Mouse (Mus musculus): ENCODE data around the gene Prm3. TPM values are rescaled to one million over a fixed set of nuclear protein-coding genes. Genes with fewer than 3 reads are reported as not detected.

The Prm3 gene
- polyA plus RNA-seq, 1 experiment = not detected

DNA sequence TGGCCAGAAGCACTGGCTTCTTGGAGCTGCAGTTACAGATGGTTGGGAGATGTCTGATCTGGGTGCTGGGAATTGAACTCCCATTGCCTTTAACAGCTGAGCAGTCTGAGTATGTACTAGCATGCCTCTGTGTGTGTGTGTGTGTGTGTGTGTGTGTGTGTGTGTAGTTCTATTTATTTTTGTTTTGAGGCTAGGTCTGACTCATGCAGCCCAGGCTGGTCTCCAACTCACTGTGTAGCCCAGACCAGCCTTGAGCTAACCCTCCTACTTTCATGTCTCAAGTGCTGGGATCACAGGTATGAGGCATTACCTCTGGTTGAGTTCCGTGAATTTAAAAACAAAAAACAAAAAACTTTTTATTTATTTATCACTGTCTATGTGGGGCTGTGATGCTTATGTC, 33.8 kb upstream of the Prm3 start:
- Histone ChIP-seq H3K4me3 (ENCODE audit: low read depth, low read length) (no peak overlapping the region), H3K9ac (ENCODE audit: low read depth, poor library complexity, severe bottlenecking) (no peak overlapping the region), H3K27me3 (ENCODE audit: control insufficient read depth, insufficient read depth, low read length, poor library complexity, severe bottlenecking) (no peaks in the 10 kb centered on the region), H3K36me3 (ENCODE audit: control insufficient read depth, insufficient read depth, low read length, poor library complexity, severe bottlenecking) (no peaks in the 10 kb centered on the region), H3K4me1 (ENCODE audit: control insufficient read depth, insufficient read depth, low read length) (no peaks in the 10 kb centered on the region), H3K27ac (ENCODE audit: insufficient read depth, low read length) (no peak overlapping the region), H3K9me3 (replicated peaks; ENCODE audit: control insufficient read depth, insufficient read depth, low read length, poor library complexity, severe bottlenecking) (no peaks in the 10 kb centered on the region)
- TF ChIP-seq CTCF (IDR thresholded peaks at IDR 0.05; ENCODE audit: low read depth, low read length) = no peak
- no peak for TF ChIP-seq POLR2A (IDR thresholded peaks at IDR 0.05; ENCODE audit: insufficient read depth, low read length)
- TF ChIP-seq EP300 (IDR thresholded peaks at IDR 0.05; ENCODE audit: insufficient read depth, low read depth, low read length) = no peak

GRCm38 (mm10) chr16:10821387-10821786, 30.7 kb upstream of the Prm3 start:
- Histone ChIP-seq H3K27ac (ENCODE audit: insufficient read depth, low read length) (no peak overlapping the region), H3K9me3 (replicated peaks; ENCODE audit: control insufficient read depth, insufficient read depth, low read length, poor library complexity, severe bottlenecking) (no peaks in the 10 kb centered on the region), H3K9ac (ENCODE audit: low read depth, poor library complexity, severe bottlenecking) (no peak overlapping the region), H3K27me3 (ENCODE audit: control insufficient read depth, insufficient read depth, low read length, poor library complexity, severe bottlenecking) (no peaks in the 10 kb centered on the region), H3K36me3 (ENCODE audit: control insufficient read depth, insufficient read depth, low read length, poor library complexity, severe bottlenecking) (no peaks in the 10 kb centered on the region), H3K4me1 (ENCODE audit: control insufficient read depth, insufficient read depth, low read length) (no peaks in the 10 kb centered on the region), H3K4me3 (ENCODE audit: low read depth, low read length) (no peak overlapping the region)
- no peak for TF ChIP-seq EP300 (IDR thresholded peaks at IDR 0.05; ENCODE audit: insufficient read depth, low read depth, low read length)
- no peak for TF ChIP-seq CTCF (IDR thresholded peaks at IDR 0.05; ENCODE audit: low read depth, low read length)
- no peak for TF ChIP-seq POLR2A (IDR thresholded peaks at IDR 0.05; ENCODE audit: insufficient read depth, low read length)

DNA sequence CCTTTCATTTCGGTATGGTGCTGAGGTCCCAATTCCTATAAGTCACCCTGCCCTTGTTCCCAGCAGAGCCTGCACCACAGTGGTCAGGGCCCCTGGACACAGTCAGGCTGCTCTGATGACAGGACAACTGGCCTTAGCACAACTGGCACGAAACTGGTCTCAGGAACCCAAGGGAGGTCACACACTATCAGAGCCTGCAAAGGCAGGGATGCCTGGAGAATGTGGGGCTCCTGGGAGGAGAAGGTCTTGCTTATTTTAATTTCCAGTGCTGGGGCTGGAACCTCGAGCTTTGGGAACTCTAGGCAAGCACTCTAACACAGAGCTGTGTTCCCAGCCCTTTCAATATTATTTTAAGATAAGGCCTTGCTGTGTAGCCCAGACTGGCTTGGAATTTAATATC, 29.3 kb upstream of the Prm3 start:
- no peak overlapping the region for H3K27ac ChIP-seq (ENCODE audit: insufficient read depth, low read length)
- H3K9ac ChIP-seq (ENCODE audit: low read depth, poor library complexity, severe bottlenecking) = no peak overlapping the region
- H3K27me3 ChIP-seq (ENCODE audit: control insufficient read depth, insufficient read depth, low read length, poor library complexity, severe bottlenecking) = no peaks in the 10 kb centered on the region
- H3K9me3 ChIP-seq (replicated peaks; ENCODE audit: control insufficient read depth, insufficient read depth, low read length, poor library complexity, severe bottlenecking) = no peaks in the 10 kb centered on the region
- H3K36me3 ChIP-seq (ENCODE audit: control insufficient read depth, insufficient read depth, low read length, poor library complexity, severe bottlenecking) = no peaks in the 10 kb centered on the region
- H3K4me1 ChIP-seq (ENCODE audit: control insufficient read depth, insufficient read depth, low read length) = no peaks in the 10 kb centered on the region
- H3K4me3 ChIP-seq (ENCODE audit: low read depth, low read length) = no peak overlapping the region
- TF ChIP-seq EP300 (IDR thresholded peaks at IDR 0.05; ENCODE audit: insufficient read depth, low read depth, low read length) (no peak), CTCF (IDR thresholded peaks at IDR 0.05; ENCODE audit: low read depth, low read length) (no peak), POLR2A (IDR thresholded peaks at IDR 0.05; ENCODE audit: insufficient read depth, low read length) (no peak)

DNA sequence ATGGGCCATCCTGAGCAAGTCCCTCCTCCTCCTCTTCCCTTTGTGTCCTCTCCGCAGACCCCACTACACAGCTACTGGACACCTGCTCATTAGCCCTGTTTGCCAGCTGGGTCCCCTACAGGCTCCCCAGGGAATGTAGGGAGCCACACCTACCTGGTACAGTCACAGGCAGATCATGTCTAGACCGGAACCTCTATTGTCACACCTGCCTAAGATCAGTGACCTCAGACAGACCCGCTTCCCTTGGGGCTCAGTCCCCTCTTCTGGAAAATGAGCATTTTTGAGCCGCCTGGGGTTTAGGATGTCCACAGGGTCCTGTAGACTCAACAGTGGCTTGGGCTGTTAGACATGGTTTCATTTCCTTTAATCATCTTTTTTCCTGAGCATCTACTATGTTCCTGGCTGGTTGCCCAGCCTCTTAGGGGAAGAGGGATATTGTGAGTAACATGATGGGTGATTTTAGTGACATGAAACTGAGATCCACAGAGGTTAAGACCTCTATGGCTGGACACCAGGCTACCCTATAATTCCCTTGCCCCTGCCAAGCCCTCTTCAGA, 27.9 kb upstream of the Prm3 start:
- Histone ChIP-seq H3K9ac (ENCODE audit: low read depth, poor library complexity, severe bottlenecking) (no peak overlapping the region), H3K27me3 (ENCODE audit: control insufficient read depth, insufficient read depth, low read length, poor library complexity, severe bottlenecking) (no peaks in the 10 kb centered on the region), H3K4me1 (ENCODE audit: control insufficient read depth, insufficient read depth, low read length) (no peaks in the 10 kb centered on the region), H3K9me3 (replicated peaks; ENCODE audit: control insufficient read depth, insufficient read depth, low read length, poor library complexity, severe bottlenecking) (no peaks in the 10 kb centered on the region), H3K36me3 (ENCODE audit: control insufficient read depth, insufficient read depth, low read length, poor library complexity, severe bottlenecking) (no peaks in the 10 kb centered on the region), H3K4me3 (ENCODE audit: low read depth, low read length) (no peak overlapping the region), H3K27ac (ENCODE audit: insufficient read depth, low read length) (no peak overlapping the region)
- TF ChIP-seq POLR2A (IDR thresholded peaks at IDR 0.05; ENCODE audit: insufficient read depth, low read length) (no peak), CTCF (IDR thresholded peaks at IDR 0.05; ENCODE audit: low read depth, low read length) (no peak), EP300 (IDR thresholded peaks at IDR 0.05; ENCODE audit: insufficient read depth, low read depth, low read length) (no peak)

DNA sequence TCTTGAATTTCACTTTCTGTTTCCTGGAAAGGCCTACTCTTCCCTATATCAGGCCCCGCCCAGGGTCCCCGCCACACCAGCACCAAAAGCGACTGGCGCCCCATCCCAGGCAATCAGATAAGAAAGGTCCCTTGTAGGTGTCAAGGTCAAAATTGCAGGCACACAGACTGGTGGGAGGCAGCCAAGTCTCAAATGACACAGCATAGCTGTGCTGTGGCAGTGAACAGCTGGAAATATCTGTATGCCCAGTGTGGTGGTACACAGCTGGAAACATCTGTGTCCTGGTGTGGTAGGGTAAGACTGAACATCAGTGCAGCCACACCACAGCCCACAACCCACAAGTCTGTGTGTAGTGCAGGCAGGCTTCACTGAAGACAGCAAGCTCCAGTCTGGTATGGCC, 24.1 kb upstream of the Prm3 start:
- Histone ChIP-seq H3K36me3 (ENCODE audit: control insufficient read depth, insufficient read depth, low read length, poor library complexity, severe bottlenecking) (no peaks in the 10 kb centered on the region), H3K9me3 (replicated peaks; ENCODE audit: control insufficient read depth, insufficient read depth, low read length, poor library complexity, severe bottlenecking) (no peaks in the 10 kb centered on the region), H3K27me3 (ENCODE audit: control insufficient read depth, insufficient read depth, low read length, poor library complexity, severe bottlenecking) (no peaks in the 10 kb centered on the region), H3K27ac (ENCODE audit: insufficient read depth, low read length) (no peak overlapping the region), H3K9ac (ENCODE audit: low read depth, poor library complexity, severe bottlenecking) (no peak overlapping the region), H3K4me1 (ENCODE audit: control insufficient read depth, insufficient read depth, low read length) (no peaks in the 10 kb centered on the region), H3K4me3 (ENCODE audit: low read depth, low read length) (no peak overlapping the region)
- TF ChIP-seq POLR2A (IDR thresholded peaks at IDR 0.05; ENCODE audit: insufficient read depth, low read length) (no peak), CTCF (IDR thresholded peaks at IDR 0.05; ENCODE audit: low read depth, low read length) (no peak), EP300 (IDR thresholded peaks at IDR 0.05; ENCODE audit: insufficient read depth, low read depth, low read length) (no peak)

DNA sequence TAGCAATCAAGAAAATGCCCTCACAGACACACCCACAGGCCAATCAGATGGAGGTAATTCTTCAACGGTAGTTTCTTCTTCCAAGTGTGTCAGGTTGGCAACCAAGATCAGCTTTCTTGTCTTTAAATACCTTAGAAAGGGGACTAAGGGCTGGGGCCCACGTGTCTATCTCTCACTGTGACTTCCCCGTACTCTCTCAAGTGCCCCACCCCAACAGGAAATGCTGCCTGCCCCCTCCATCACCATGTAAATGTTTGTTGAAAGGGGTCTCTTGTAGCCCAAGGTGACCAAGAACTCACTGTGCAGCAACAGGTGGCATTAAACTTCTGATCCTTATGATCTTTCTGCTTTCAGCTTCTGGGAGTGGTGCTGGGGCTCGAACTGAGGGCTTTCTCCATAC, 23.0 kb upstream of the Prm3 start:
- H3K27ac ChIP-seq (ENCODE audit: insufficient read depth, low read length) = no peak overlapping the region
- no peaks in the 10 kb centered on the region for H3K9me3 ChIP-seq (replicated peaks; ENCODE audit: control insufficient read depth, insufficient read depth, low read length, poor library complexity, severe bottlenecking)
- TF ChIP-seq POLR2A (IDR thresholded peaks at IDR 0.05; ENCODE audit: insufficient read depth, low read length) = no peak
- no peaks in the 10 kb centered on the region for H3K27me3 ChIP-seq (ENCODE audit: control insufficient read depth, insufficient read depth, low read length, poor library complexity, severe bottlenecking)
- no peaks in the 10 kb centered on the region for H3K4me1 ChIP-seq (ENCODE audit: control insufficient read depth, insufficient read depth, low read length)
- H3K9ac ChIP-seq (ENCODE audit: low read depth, poor library complexity, severe bottlenecking) = no peak overlapping the region
- no peaks in the 10 kb centered on the region for H3K36me3 ChIP-seq (ENCODE audit: control insufficient read depth, insufficient read depth, low read length, poor library complexity, severe bottlenecking)
- H3K4me3 ChIP-seq (ENCODE audit: low read depth, low read length) = no peak overlapping the region
